Mouse (Mus musculus): ENCODE measurements around the gene Cd55b.
A peak's percentile ranks its signal among the peaks of the same experiment; 100 is the strongest.

DNA sequence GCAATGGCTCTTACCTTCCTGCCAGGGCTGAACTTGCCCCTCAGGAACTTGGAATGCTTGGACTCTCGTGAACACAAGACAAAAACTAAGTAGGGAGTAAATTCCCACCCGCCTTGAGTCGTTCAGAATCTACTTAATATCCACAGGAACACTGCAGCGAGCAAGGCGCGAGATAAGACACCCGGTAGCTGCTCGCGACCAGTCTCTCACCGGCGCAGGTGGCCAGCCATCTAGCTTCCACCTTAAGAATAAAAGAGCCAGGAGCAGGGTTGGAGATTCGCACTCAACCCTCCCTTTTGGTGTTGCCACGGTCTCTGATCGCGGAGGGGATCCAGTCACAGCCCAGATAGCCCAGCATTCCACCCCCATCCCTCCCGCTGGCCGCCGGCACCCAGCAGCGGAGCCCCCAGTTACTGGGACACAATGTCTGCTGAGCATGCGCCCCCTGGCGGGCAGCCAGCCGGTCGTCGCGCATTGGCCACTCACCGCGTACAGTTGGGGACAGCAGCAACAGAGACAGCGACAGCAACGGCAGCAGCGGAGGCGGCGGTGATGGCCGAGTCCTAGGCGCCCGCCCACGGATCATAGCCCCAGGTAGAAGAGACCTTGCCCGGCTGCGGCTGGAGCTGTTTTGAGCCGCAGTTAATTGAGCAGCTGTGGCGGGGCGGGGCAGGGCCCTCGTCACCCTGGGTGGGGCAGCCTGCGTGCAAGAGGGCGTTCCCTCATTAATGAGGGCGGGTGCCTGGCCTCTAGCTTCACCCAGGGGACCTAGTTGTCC, 39.5 kb upstream of the Cd55b start, which contains the start of gene Cd55:
- TF ChIP-seq CTCF (IDR thresholded peaks at IDR 0.05; ENCODE audit: insufficient read depth, low read depth, low read length) (peak; percentile 87), POLR2A (IDR thresholded peaks at IDR 0.05; ENCODE audit: insufficient read depth, low read depth, low read length) (no peak)

Data from olfactory bulb, adult 2 months (tissue).